Mouse (Mus musculus): Measurements from ENCODE around the gene Prss28. TPM values are rescaled to one million over a fixed set of nuclear protein-coding genes. Genes with fewer than 3 reads are reported as not detected.

Gene Prss28
- polyA plus RNA-seq, 1 experiment from 2014 or later = not detected

DNA sequence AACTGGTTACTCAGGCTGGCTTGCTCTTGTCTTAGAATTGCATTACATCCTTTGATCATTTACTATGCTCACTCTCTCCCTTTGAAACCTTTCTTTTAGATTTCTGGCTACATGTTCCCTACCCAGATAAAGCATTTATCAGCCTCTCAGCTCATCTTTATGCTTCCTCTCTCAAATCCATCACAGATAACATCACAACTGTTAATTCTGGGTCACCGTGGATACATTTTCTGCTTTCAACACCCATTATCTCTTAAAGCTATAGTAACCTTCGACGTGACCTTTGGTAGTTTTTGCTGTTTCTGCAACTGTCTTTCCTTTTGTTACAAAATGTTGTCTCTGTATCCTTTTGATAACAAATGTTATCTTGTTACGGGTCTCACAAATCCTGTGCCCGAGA, 15.0 kb upstream of the Prss28 start:
- Histone ChIP-seq H3K27ac (replicated peaks) (no peak overlapping the region), H3K36me3 (no peaks in the 10 kb centered on the region), H3K4me3 (no peak overlapping the region), H3K27me3 (ENCODE audit: low read depth, poor library complexity, severe bottlenecking) (no peaks in the 10 kb centered on the region), H3K9me3 (replicated peaks) (no peaks in the 10 kb centered on the region), H3K4me1 (no peaks in the 10 kb centered on the region)
- DNase-seq (ENCODE audit: low spot score) = no peak
- WGBS = 86% methylated on average over 5 of the region's 5 CpGs

DNA sequence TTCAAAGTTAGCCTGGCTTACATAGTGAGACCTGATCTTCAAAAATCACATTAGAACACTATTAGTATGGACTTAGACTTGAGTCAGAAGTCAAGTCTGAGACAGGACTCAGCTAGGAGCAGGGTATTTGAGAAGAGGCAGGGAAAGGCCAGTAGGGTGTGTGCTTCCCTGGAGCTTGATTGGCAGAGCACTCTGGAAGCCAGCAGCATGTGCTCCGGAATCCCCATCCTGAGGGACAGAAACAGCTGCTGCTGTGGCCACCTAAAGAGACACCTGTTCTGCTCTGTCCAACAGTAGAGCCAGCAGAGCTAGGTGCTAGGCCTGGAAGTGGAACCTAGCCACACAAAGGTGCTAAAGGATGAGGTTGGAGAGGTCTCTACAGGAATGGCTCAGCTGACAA, 14.3 kb upstream of the Prss28 start:
- Histone ChIP-seq H3K4me3 (no peak overlapping the region), H3K4me1 (no peaks in the 10 kb centered on the region), H3K27ac (replicated peaks) (no peak overlapping the region), H3K36me3 (no peaks in the 10 kb centered on the region), H3K9me3 (replicated peaks) (no peaks in the 10 kb centered on the region), H3K27me3 (ENCODE audit: low read depth, poor library complexity, severe bottlenecking) (no peaks in the 10 kb centered on the region)
- WGBS = 67% methylated on average over 1 of the region's 1 CpGs
- DNase-seq (ENCODE audit: low spot score) = no peak

DNA sequence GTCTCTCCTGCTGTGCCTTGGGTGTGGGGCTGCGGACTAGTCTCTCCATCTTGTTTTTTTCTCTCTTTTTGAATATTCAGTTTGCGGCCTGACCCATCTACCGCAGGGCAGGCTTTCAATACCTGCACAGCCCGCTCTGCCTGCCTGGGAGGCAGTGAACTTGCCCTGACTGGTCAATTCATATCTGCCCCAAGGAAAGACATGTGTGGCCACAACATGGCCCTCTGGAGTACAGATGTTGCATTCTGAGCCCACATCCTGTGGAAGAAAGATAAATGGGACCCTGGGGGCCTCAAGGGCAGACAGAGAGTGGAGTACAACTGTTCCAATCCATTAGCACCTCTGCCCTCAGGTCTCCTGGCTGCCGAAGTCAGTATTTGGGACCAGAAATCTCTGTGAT, 10.4 kb upstream of the Prss28 start, which contains the start of gene Prss34:
Gene Prss34, plus strand, starts transcription at position 301 of the 400 bp plus-strand sequence.
- H3K27ac ChIP-seq (replicated peaks) = no peak within 1 kb of the TSS
- H3K27me3 ChIP-seq (ENCODE audit: low read depth, poor library complexity, severe bottlenecking) = no peaks in the 10 kb centered on the region
- no peaks in the 10 kb centered on the region for H3K9me3 ChIP-seq (replicated peaks)
- 87% methylated on average over 5 of the region's 5 CpGs for WGBS
- H3K36me3 ChIP-seq = no peaks in the 10 kb centered on the region
- no peaks in the 10 kb centered on the region for H3K4me1 ChIP-seq
- H3K4me3 ChIP-seq = no peak within 1 kb of the TSS
- DNase-seq (ENCODE audit: low spot score) = no peak

DNA sequence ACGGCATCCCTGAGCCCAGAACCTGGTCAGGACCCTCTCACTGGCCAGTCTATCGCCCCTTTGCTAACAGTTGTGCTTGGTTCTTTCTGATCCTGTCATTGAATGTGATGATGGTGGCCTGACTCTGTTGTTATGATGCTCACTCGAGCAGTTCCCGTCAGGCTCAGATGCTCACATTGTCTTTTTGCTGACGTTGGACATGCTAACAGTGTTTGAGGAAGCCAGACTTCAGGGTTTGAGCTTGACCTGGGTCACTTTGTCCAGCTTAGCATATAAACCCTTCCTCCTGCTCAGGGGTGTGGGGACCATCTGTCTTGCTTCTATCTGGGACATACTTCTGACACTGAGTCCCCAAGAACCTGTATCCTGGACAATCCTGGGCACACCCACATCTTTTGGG, 9.9 kb downstream of the Prss28 start, which contains the start of gene Prss29:
Gene Prss29, plus strand, starts transcription at position 301 of the 400 bp plus-strand sequence.
- no peak for DNase-seq (ENCODE audit: low spot score)
- WGBS = 80% methylated on average over 5 of the region's 5 CpGs
- H3K27me3 ChIP-seq (ENCODE audit: low read depth, poor library complexity, severe bottlenecking) = no peaks in the 10 kb centered on the region
- no peaks in the 10 kb centered on the region for H3K4me1 ChIP-seq
- no peaks in the 10 kb centered on the region for H3K9me3 ChIP-seq (replicated peaks)
- H3K36me3 ChIP-seq = no peaks in the 10 kb centered on the region
- H3K4me3 ChIP-seq = no peak within 1 kb of the TSS
- H3K27ac ChIP-seq (replicated peaks) = no peak within 1 kb of the TSS

DNA sequence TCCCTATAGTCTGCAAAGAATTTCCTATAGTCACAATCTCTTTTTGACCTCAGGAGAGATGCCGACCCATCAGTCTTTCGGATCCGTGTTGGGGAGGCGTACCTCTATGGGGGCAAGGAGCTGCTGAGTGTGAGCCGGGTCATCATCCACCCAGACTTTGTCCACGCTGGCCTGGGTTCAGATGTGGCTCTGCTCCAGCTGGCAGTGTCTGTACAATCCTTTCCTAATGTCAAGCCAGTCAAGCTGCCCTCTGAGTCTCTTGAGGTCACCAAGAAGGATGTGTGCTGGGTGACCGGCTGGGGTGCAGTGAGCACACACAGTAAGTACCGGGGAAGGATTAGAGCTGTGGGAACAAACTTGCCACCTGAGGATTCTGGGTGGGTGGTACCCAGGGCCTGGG, 12.4 kb downstream of the Prss28 start:
- WGBS = 95% methylated on average over 8 of the region's 8 CpGs
- Histone ChIP-seq H3K4me3 (no peak overlapping the region), H3K9me3 (replicated peaks) (no peaks in the 10 kb centered on the region), H3K27me3 (ENCODE audit: low read depth, poor library complexity, severe bottlenecking) (no peaks in the 10 kb centered on the region), H3K36me3 (no peaks in the 10 kb centered on the region), H3K27ac (replicated peaks) (no peak overlapping the region), H3K4me1 (no peaks in the 10 kb centered on the region)
- DNase-seq (ENCODE audit: low spot score) = no peak

DNA sequence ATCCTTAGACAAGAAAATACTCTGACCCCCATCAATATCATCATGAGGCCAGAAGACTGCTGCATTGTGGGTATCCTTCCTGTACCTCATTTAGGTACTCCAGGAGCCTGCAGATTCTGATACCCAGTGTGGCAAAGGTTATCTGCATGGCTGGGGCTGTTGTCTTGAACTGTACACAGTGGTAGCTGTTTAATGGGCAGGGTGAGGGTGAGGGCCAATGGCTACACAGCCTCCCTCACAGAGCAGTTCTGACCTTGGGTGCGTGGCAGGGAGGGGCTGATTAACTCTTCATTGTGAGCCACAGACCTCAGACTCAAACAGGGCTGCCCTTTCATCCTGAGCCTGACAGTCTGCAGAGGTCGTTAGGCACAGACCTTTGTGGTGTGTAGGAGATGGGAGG, 14.5 kb downstream of the Prss28 start:
- H3K4me1 ChIP-seq = no peaks in the 10 kb centered on the region
- no peak overlapping the region for H3K27ac ChIP-seq (replicated peaks)
- H3K27me3 ChIP-seq (ENCODE audit: low read depth, poor library complexity, severe bottlenecking) = no peaks in the 10 kb centered on the region
- DNase-seq (ENCODE audit: low spot score) = no peak
- H3K36me3 ChIP-seq = no peaks in the 10 kb centered on the region
- H3K9me3 ChIP-seq (replicated peaks) = no peaks in the 10 kb centered on the region
- WGBS = 37% methylated on average over 2 of the region's 2 CpGs
- no peak overlapping the region for H3K4me3 ChIP-seq

DNA sequence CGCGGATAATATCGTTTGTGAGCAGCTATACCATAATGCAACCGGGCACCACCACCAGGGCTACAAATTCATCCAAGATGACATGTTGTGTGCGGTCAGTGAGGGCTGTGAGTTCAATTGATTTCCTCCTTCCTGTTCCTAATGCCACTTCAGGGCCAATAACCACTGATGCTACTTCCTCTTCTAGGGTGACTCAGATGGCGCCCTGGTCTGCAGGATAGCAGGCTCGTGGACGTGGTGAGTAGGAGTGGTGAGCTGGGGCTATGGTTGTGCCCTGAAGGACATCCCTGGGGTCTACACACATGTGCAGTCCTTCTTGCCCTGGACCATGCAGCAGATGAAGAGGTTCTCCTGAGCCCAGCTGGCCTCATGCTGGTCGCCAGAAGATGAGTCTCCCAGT, 23.9 kb downstream of the Prss28 start:
- 82% methylated on average over 9 of the region's 9 CpGs for WGBS
- Histone ChIP-seq H3K36me3 (no peaks in the 10 kb centered on the region), H3K9me3 (replicated peaks) (no peaks in the 10 kb centered on the region), H3K4me3 (no peak overlapping the region), H3K27ac (replicated peaks) (no peak overlapping the region), H3K27me3 (ENCODE audit: low read depth, poor library complexity, severe bottlenecking) (peaks cover 13% of the 10 kb centered on the region; the same call in 1 of the 2 replicates), H3K4me1 (no peaks in the 10 kb centered on the region)
- no peak for DNase-seq (ENCODE audit: low spot score)

DNA sequence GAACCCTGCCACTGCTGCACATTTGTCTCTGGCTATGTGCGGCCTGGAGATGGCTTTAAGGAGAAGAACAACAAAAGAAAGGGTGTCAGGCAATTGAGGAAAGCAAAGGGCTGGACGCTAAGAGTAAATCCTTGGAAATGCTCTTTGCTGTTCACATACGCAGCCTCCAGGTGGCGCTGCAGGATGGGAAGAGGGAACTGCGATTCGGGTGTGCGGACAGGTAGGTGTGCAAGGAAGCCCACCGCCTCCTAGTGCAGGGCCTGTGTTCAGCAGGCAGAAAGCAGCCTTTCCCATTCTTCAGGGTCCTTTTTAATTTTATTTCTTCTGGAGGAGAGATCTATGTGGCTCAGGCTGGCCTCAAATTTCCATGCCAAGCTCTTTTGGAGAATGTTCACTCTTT, 25.5 kb downstream of the Prss28 start:
- 2% methylated on average over 8 of the region's 8 CpGs for WGBS

DNA sequence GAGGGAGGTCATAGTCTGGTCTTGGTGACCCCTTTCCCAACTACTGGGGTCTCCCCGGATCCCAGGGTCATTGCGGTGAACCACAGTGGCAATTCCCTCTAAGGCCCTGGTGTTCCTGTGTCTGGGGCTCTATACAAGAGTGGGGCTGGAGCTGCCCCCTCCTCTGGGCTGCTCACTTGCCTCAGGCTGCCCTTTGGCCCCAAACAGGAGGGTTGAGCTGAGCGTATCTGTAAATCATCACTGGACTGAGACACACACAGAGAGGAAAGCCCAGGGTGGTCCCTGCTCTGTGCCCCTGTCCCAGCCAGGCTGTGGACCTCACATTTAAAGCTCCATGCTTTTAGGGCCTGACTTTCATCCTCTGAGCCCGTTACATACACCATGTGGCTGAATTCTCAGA, 29.8 kb downstream of the Prss28 start:
- no peak overlapping the region for H3K27ac ChIP-seq (replicated peaks)
- WGBS = 77% methylated on average over 4 of the region's 4 CpGs
- H3K36me3 ChIP-seq = no peaks in the 10 kb centered on the region
- H3K4me3 ChIP-seq = no peak overlapping the region
- 0 out of 2 replicates have a peak, but pooled peaks cover 12% of the 10 kb centered on the region for H3K27me3 ChIP-seq (ENCODE audit: low read depth, poor library complexity, severe bottlenecking)
- DNase-seq (ENCODE audit: low spot score) = no peak
- H3K9me3 ChIP-seq (replicated peaks) = no peaks in the 10 kb centered on the region
- H3K4me1 ChIP-seq = no peaks in the 10 kb centered on the region

More for the DNA sequence above, 25.5 kb downstream of the Prss28 start:
- peak; percentile 70 for DNase-seq (ENCODE audit: low spot score)
- no peak overlapping the region for H3K27ac ChIP-seq (replicated peaks)
- H3K4me1 ChIP-seq = no peaks in the 10 kb centered on the region
- H3K9me3 ChIP-seq (replicated peaks) = no peaks in the 10 kb centered on the region
- no peak overlapping the region for H3K4me3 ChIP-seq
- peaks cover 13% of the 10 kb centered on the region; the same call in 1 of the 2 replicates for H3K27me3 ChIP-seq (ENCODE audit: low read depth, poor library complexity, severe bottlenecking)
- H3K36me3 ChIP-seq = no peaks in the 10 kb centered on the region

DNA sequence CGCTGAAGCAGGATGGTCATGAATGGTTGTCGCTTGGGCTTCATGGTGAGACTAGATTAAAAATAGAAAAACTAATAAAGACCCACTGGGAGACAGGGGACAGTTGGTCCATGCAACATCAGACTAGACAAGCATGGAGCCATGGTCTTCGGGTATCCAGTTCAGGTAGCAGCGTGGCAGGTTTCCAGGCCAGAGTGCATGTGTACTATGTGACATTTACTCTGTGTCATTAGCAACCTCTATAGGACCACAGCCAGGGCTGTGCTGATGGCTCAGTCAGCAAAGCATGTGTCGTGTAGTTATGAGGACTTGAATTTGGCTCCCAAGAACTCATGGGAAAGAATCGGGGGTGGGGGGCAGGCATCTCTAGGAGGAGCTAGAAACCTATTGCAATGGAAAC, 31.6 kb downstream of the Prss28 start:
- Histone ChIP-seq H3K27me3 (ENCODE audit: low read depth, poor library complexity, severe bottlenecking) (no peaks in the 10 kb centered on the region), H3K4me1 (no peaks in the 10 kb centered on the region), H3K4me3 (no peak overlapping the region), H3K9me3 (replicated peaks) (no peaks in the 10 kb centered on the region), H3K27ac (replicated peaks) (no peak overlapping the region), H3K36me3 (no peaks in the 10 kb centered on the region)
- 85% methylated on average over 6 of the region's 6 CpGs for WGBS
- no peak for DNase-seq (ENCODE audit: low spot score)

DNA sequence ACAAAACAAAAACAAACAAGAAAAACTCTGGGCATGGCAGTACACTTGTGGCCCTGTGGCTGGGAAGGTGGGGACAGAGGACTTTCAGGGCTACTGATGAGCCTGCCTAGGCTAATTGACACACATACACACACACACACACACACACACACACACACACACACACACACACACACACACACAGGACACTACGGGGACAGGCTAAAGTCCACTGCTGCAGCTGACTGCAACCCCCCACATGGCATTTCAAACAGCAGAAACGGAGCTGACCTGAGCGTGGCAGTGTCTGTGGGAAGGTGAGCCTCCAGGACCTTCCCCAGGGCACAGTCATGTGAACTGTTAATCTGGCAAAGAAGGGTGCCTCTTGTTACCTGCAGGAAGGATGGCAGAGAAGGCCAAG, 33.0 kb downstream of the Prss28 start:
- 62% methylated on average over 3 of the region's 3 CpGs for WGBS
- no peak overlapping the region for H3K27ac ChIP-seq (replicated peaks)
- no peak for DNase-seq (ENCODE audit: low spot score)

DNA sequence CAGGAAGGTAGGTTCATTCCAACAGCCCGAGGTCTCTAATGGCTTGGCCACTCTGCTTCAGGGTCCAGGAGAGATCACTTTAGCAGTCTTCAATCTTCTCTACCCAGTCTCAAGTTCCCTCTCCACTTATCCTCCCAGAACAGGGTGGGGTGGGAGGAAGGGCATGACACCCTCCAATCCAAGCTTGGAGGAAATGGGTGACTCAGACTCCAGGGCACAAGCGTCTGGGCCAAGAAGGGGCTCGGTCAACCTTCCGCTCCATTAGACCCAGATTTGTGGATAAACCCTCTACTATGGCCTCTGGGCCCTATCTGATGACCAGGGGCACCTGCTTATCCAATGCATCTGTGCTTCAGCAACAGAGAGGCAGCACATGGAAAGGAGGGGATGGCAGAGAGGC, 37.0 kb downstream of the Prss28 start, which contains the start of gene Tpsab1:
Gene Tpsab1, minus strand, starts transcription at position 101 of the 400 bp plus-strand sequence.
- 89% methylated on average over 4 of the region's 4 CpGs for WGBS
- Histone ChIP-seq H3K4me3 (no peak within 1 kb of the TSS), H3K9me3 (replicated peaks) (no peaks in the 10 kb centered on the region), H3K36me3 (no peaks in the 10 kb centered on the region), H3K27ac (replicated peaks) (no peak within 1 kb of the TSS), H3K4me1 (no peaks in the 10 kb centered on the region), H3K27me3 (ENCODE audit: low read depth, poor library complexity, severe bottlenecking) (no peaks in the 10 kb centered on the region)
- DNase-seq (ENCODE audit: low spot score) = no peak

More for the DNA sequence above, 33.0 kb downstream of the Prss28 start:
- H3K27me3 ChIP-seq (ENCODE audit: low read depth, poor library complexity, severe bottlenecking) = no peaks in the 10 kb centered on the region
- H3K36me3 ChIP-seq = no peaks in the 10 kb centered on the region
- H3K4me3 ChIP-seq = no peak overlapping the region
- H3K9me3 ChIP-seq (replicated peaks) = no peaks in the 10 kb centered on the region
- H3K4me1 ChIP-seq = no peaks in the 10 kb centered on the region

DNA sequence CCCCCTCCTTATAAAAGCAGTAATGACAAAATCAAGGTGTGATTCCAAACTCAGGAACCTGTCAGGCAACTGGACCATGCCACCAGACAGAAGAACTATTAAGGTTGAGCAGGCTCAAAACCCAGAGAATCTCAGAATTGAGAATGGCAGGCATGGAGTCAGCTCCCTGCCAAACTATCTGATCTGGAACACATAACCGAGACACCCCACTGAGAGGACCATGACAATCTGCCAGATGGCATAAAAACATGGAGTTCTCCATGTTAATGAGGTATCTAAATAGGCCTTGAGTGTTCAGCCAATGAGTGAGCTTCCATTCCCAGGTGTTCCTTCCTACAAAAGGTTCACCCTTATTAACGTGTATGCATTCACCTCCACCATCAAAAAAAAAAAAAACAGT, 52.8 kb downstream of the Prss28 start:
- no peak for DNase-seq (ENCODE audit: low spot score)
- Histone ChIP-seq H3K4me3 (no peak overlapping the region), H3K27ac (replicated peaks) (no peak overlapping the region), H3K9me3 (replicated peaks) (no peaks in the 10 kb centered on the region), H3K27me3 (ENCODE audit: low read depth, poor library complexity, severe bottlenecking) (no peaks in the 10 kb centered on the region), H3K4me1 (no peaks in the 10 kb centered on the region), H3K36me3 (no peaks in the 10 kb centered on the region)
- WGBS = 76% methylated on average over 2 of the region's 2 CpGs
